Mouse (Mus musculus): ENCODE data around the gene Gdf1. TPM values are rescaled to one million over a fixed set of nuclear protein-coding genes. Genes with fewer than 3 reads are reported as not detected.

The Gdf1 gene
- total and polyA plus RNA-seq, 3 experiments, result 0.14 TPM; not detected in 2

DNA sequence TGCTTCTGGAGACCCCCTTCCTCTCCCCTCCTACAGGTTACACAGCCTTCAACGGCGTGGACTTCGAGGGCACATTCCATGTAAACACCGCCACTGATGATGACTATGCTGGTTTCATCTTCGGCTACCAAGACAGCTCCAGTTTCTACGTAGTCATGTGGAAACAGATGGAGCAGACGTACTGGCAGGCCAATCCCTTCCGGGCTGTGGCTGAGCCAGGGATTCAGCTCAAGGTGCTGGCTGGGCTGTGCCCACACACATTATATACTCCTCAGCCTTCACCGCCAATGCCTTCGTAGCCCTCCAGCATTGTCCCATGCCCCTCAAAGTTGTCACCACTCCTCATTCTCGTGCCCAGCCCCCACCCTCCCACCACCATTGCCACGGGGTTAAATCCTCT lies 50.5 kb downstream of the Gdf1 start:
- Histone ChIP-seq H3K27me3 (ENCODE audit: control insufficient read depth, insufficient read depth, low read length) (peaks cover 9% of the 10 kb centered on the region; the same call in 1 of the 2 replicates), H3K27ac (no peak overlapping the region), H3K4me1 (ENCODE audit: control insufficient read depth, insufficient read depth, low read length) (no peaks in the 10 kb centered on the region), H3K9ac (ENCODE audit: low read depth, low read length) (no peak overlapping the region), H3K4me3 (no peak overlapping the region), H3K79me2 (replicated peaks; ENCODE audit: control insufficient read depth, insufficient read depth, low read length) (no peaks in the 10 kb centered on the region), H3K36me3 (ENCODE audit: control insufficient read depth, insufficient read depth, low read length) (no peaks in the 10 kb centered on the region)
- intact Hi-C loops (cut with DNase I), result loop anchor here (5.0 to 10.0 kb wide), 2 partner anchors 57 to 205 kb away; partner anchors contain the start of gene Crtc1
- WGBS, result 77% methylated on average over 12 of the region's 12 CpGs
- DNase-seq, result no peak
- TF ChIP-seq POLR2A (IDR thresholded peaks at IDR 0.05; ENCODE audit: insufficient read depth, low read depth, low read length), result no peak
- no peak for TF ChIP-seq CTCF (IDR thresholded peaks at IDR 0.05)
- no peak for TF ChIP-seq EP300 (IDR thresholded peaks at IDR 0.05; ENCODE audit: insufficient read depth, low read depth, low read length)

Other genes starting within 250 kb of the Gdf1 start
- gene Hapln4, start 246.4 kb upstream of the Gdf1 start, total RNA-seq (2021), result under 1 TPM in 1 of 2 experiments, not detected in 1; 0.10 TPM
- 0.15 and 0.16 TPM in 2 replicates for gene Hapln4, start 246.4 kb upstream of the Gdf1 start, polyA plus RNA-seq (2012; rRNA removed)
- under 1 TPM in 1 of 2 experiments, not detected in 1; 0.02 TPM for gene Ncan, start 208.9 kb upstream of the Gdf1 start, total RNA-seq (2021)
- 0.08 and 0.18 TPM in 2 replicates for gene Ncan, start 208.9 kb upstream of the Gdf1 start, polyA plus RNA-seq (2012; rRNA removed)
- gene Nr2c2ap, start 198.5 kb upstream of the Gdf1 start, total RNA-seq (2021), result 1 to 10 TPM; 5.5 to 7.6 TPM
- gene Nr2c2ap, start 198.5 kb upstream of the Gdf1 start, polyA plus RNA-seq (2012; rRNA removed), result 7.0 and 10.7 TPM in 2 replicates
- gene Rfxank, start 190.7 kb upstream of the Gdf1 start, total RNA-seq (2021), result 10 to 100 TPM; 18.1 to 18.6 TPM
- 30.9 and 41.5 TPM in 2 replicates for gene Rfxank, start 190.7 kb upstream of the Gdf1 start, polyA plus RNA-seq (2012; rRNA removed)
- 10 to 100 TPM; 22.6 to 23.7 TPM for gene Borcs8, start 190.3 kb upstream of the Gdf1 start, total RNA-seq (2021)
- gene Borcs8, start 190.3 kb upstream of the Gdf1 start, polyA plus RNA-seq (2012; rRNA removed), result 45.3 and 46.6 TPM in 2 replicates
- gene Mef2b, start 190.1 kb upstream of the Gdf1 start, total RNA-seq (2021), result under 1 TPM; 0.25 to 0.44 TPM
- gene Mef2b, start 190.1 kb upstream of the Gdf1 start, polyA plus RNA-seq (2012; rRNA removed), result 0.27 and 0.38 TPM in 2 replicates
- gene Tmem161a, start 157.5 kb upstream of the Gdf1 start, total RNA-seq (2021), result 100 to 1,000 TPM in 1 of 2 experiments, 10 to 100 TPM in 1; 93.6 to 108 TPM
- 134 and 145 TPM in 2 replicates for gene Tmem161a, start 157.5 kb upstream of the Gdf1 start, polyA plus RNA-seq (2012; rRNA removed)
- gene Slc25a42, start 117.5 kb upstream of the Gdf1 start, total RNA-seq (2021), result 10 to 100 TPM; 49.6 to 51.6 TPM
- gene Slc25a42, start 117.5 kb upstream of the Gdf1 start, polyA plus RNA-seq (2012; rRNA removed), result 111 and 128 TPM in 2 replicates
- 10 to 100 TPM; 34.3 to 38.0 TPM for gene Sugp2, start 95.6 kb upstream of the Gdf1 start, total RNA-seq (2021)
- 27.8 and 31.4 TPM in 2 replicates for gene Sugp2, start 95.6 kb upstream of the Gdf1 start, polyA plus RNA-seq (2012; rRNA removed)
- 1 to 10 TPM; 7.0 to 8.4 TPM for gene Armc6, start 95.4 kb upstream of the Gdf1 start, total RNA-seq (2021)
- 9.4 and 16.0 TPM in 2 replicates for gene Armc6, start 95.4 kb upstream of the Gdf1 start, polyA plus RNA-seq (2012; rRNA removed)
- 1 to 10 TPM; 7.2 to 8.3 TPM for gene Homer3, start 47.0 kb upstream of the Gdf1 start, total RNA-seq (2021)
- 13.6 and 14.9 TPM in 2 replicates for gene Homer3, start 47.0 kb upstream of the Gdf1 start, polyA plus RNA-seq (2012; rRNA removed)
- gene Ddx49, start 27.3 kb upstream of the Gdf1 start, total RNA-seq (2021), result 10 to 100 TPM; 21.6 to 26.4 TPM
- 24.3 and 27.1 TPM in 2 replicates for gene Ddx49, start 27.3 kb upstream of the Gdf1 start, polyA plus RNA-seq (2012; rRNA removed)
- 100 to 1,000 TPM; 147 to 155 TPM for gene Cope, start 27.3 kb upstream of the Gdf1 start, total RNA-seq (2021)
- gene Cope, start 27.3 kb upstream of the Gdf1 start, polyA plus RNA-seq (2012; rRNA removed), result 193 and 209 TPM in 2 replicates
- gene Cers1, start 14.0 kb upstream of the Gdf1 start, total RNA-seq (2021), result under 1 TPM; 0.34 to 0.64 TPM
- 0.97 and 1.2 TPM in 2 replicates for gene Cers1, start 14.0 kb upstream of the Gdf1 start, polyA plus RNA-seq (2012; rRNA removed)
- gene Upf1, start 23.5 kb downstream of the Gdf1 start, total RNA-seq (2021), result 10 to 100 TPM; 42.6 to 43.9 TPM
- gene Upf1, start 23.5 kb downstream of the Gdf1 start, polyA plus RNA-seq (2012; rRNA removed), result 17.4 and 23.4 TPM in 2 replicates
- 1 to 10 TPM; 5.1 to 5.4 TPM for gene Comp, start 43.7 kb downstream of the Gdf1 start, total RNA-seq (2021)
- gene Comp, start 43.7 kb downstream of the Gdf1 start, polyA plus RNA-seq (2012; rRNA removed), result 11.5 and 17.4 TPM in 2 replicates
- 1 to 10 TPM; 7.4 to 8.1 TPM for gene Crtc1, start 109.8 kb downstream of the Gdf1 start, total RNA-seq (2021)
- gene Crtc1, start 109.8 kb downstream of the Gdf1 start, polyA plus RNA-seq (2012; rRNA removed), result 13.7 and 14.9 TPM in 2 replicates
- 1 to 10 TPM; 8.1 to 8.6 TPM for gene Klhl26, start 147.2 kb downstream of the Gdf1 start, total RNA-seq (2021)
- 18.8 and 21.2 TPM in 2 replicates for gene Klhl26, start 147.2 kb downstream of the Gdf1 start, polyA plus RNA-seq (2012; rRNA removed)
- gene Tmem59l, start 157.5 kb downstream of the Gdf1 start, total RNA-seq (2021), result not detected
- 0.21 and 0.53 TPM in 2 replicates for gene Tmem59l, start 157.5 kb downstream of the Gdf1 start, polyA plus RNA-seq (2012; rRNA removed)
- under 1 TPM; 0.68 to 0.89 TPM for gene Crlf1, start 163.3 kb downstream of the Gdf1 start, total RNA-seq (2021)
- gene Crlf1, start 163.3 kb downstream of the Gdf1 start, polyA plus RNA-seq (2012; rRNA removed), result 0.38 and 2.3 TPM in 2 replicates
- 100 to 1,000 TPM; 111 to 118 TPM for gene Rex1bd, start 176.9 kb downstream of the Gdf1 start, total RNA-seq (2021)
- gene Rex1bd, start 176.9 kb downstream of the Gdf1 start, polyA plus RNA-seq (2012; rRNA removed), result 129 and 145 TPM in 2 replicates
- 1,000 to 10,000 TPM; 1,480 to 1,595 TPM for gene Uba52, start 181.0 kb downstream of the Gdf1 start, total RNA-seq (2021)
- gene Uba52, start 181.0 kb downstream of the Gdf1 start, polyA plus RNA-seq (2012; rRNA removed), result 439 and 626 TPM in 2 replicates
- 100 to 1,000 TPM; 116 to 135 TPM for gene Fkbp8, start 197.9 kb downstream of the Gdf1 start, total RNA-seq (2021)
- 179 and 201 TPM in 2 replicates for gene Fkbp8, start 197.9 kb downstream of the Gdf1 start, polyA plus RNA-seq (2012; rRNA removed)
- 10 to 100 TPM; 80.4 to 99.4 TPM for gene Kxd1, start 198.1 kb downstream of the Gdf1 start, total RNA-seq (2021)
- 111 and 121 TPM in 2 replicates for gene Kxd1, start 198.1 kb downstream of the Gdf1 start, polyA plus RNA-seq (2012; rRNA removed)
- gene Ell, start 209.6 kb downstream of the Gdf1 start, total RNA-seq (2021), result 10 to 100 TPM in 1 of 2 experiments, 1 to 10 TPM in 1; 9.6 to 12.0 TPM
- gene Ell, start 209.6 kb downstream of the Gdf1 start, polyA plus RNA-seq (2012; rRNA removed), result 12.7 and 13.8 TPM in 2 replicates

Measured in heart, adult 2 months (tissue).